Comparison of ENCODE assay signal across 15 mouse cellular contexts in the genomic region with DNA sequence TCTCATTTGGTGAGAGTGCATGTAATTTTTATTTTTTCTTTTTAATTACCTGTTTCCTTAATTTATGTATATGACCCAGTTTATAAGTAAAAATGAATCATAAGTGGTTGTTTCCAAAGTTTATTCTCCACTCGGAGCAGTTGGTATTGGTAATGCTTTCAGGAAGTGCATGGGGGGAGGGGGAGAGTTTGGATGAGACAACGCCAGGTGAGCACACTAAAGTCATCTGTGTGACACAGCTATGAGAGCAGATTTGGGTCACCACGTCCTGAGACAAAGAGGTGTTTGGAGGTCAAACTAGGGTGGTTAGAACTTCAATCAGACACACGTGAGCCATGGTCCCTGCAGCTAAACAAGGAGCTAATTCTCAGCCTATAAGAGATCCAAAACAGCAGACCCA.
"Had no signal": no experiment of that assay in that cellular context is flagged by ENCODE, and none has a peak within 500 bp of the region (broad histone marks: within the 10 kb centered on the region; RNA-seq: fewer than 3 reads in every experiment).

No protein-coding gene starts in this region.

- H3K27ac ChIP-seq: liver, embryonic 13.5 days; liver, embryonic 15.5 days; lung, embryonic 15.5 days; macrophage; midbrain, embryonic 12.5 days; neural tube, embryonic 12.5 days; stomach, embryonic 15.5 days; stomach, postnatal 0 days had no signal

- H3K4me3 ChIP-seq: liver, embryonic 13.5 days; liver, embryonic 15.5 days; lung, embryonic 15.5 days; megakaryocyte, embryonic 14.5 days; midbrain, embryonic 12.5 days; neural tube, embryonic 12.5 days; stomach, embryonic 15.5 days had no signal

- H3K27me3 ChIP-seq: liver, embryonic 13.5 days; liver, embryonic 15.5 days; lung, embryonic 15.5 days; neural tube, embryonic 12.5 days; stomach, embryonic 15.5 days had no signal

- H3K36me3 ChIP-seq: liver, embryonic 13.5 days; liver, embryonic 15.5 days; lung, embryonic 15.5 days; midbrain, embryonic 12.5 days; neural tube, embryonic 12.5 days; stomach, embryonic 15.5 days had no signal

- H3K4me1 ChIP-seq: liver, embryonic 13.5 days; liver, embryonic 15.5 days; lung, embryonic 15.5 days; megakaryocyte, embryonic 14.5 days; stomach, embryonic 15.5 days had no signal

- DNase-seq: liver, embryonic 13.5 days; liver, postnatal 0 days; lung, adult 2 months; lung, postnatal 14 days; lung, postnatal 36 days; midbrain, embryonic 14.5 days; right cerebral cortex, postnatal 14 days had no signal
